Mouse (Mus musculus): ENCODE measurements around the gene Zfp609.

Gene Zfp609

DNA sequence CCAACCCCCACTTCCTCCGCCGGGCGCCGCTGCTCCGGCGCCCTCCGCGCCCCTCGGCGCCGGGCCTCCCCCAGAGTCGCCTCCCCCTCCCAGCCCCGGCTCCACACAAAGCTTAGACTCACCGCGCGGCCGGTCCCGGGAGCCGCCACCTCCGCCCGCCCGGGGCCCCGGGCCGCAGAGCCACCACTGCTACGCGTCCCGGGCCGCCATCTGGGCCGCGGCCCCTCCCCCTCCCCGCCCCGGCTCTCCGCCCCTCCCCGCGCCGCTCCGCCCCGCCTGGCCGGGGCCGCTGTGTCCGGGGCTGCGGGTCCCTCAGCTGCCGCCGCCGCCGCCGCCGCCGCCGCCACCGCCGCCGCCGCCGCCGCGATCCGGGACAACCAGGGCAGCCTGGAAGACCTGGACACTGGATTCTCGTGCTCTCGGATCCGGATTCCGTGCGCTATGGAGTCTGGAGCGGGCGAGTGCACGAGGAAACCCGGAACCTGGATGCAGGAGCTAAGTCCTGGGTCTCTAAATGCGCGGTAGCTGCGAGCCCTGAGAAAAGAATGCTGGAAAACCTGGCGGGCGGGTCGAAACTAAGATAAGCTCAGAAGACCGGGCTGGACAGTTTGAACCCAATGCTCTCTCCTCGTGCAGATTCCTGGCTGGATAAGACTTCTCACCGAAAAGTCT is at the start of gene Zfp609:
Gene Zfp609, minus strand, starts transcription at position 221 of the 672 bp plus-strand sequence.
- peak; percentile 90 for ATAC-seq (ENCODE audit: insufficient number of reproducible peaks, low FRiP score, low TSS enrichment)

DNA sequence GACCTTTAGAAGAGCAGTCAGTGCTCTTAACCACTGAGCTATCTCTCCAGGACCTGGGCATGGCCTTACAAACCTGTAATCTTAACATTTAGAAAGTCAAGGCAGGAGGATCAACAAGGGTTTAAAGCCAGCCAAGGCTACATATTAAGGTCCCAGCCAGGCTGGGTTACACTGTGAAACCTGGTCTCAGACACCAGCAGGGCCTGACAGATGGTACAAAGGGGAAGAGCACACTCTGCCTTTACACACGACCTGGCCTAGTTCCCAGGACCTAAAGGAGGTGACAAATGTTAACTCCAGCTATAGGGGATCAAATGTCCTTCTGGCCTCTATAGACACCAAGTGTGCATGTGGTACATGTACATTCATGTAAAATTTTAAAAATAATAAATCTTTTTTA is 32.3 kb upstream of the Zfp609 start:
- ATAC-seq (ENCODE audit: insufficient number of reproducible peaks, low FRiP score, low TSS enrichment), result no peak; the same call in 1 of the 2 replicates

DNA sequence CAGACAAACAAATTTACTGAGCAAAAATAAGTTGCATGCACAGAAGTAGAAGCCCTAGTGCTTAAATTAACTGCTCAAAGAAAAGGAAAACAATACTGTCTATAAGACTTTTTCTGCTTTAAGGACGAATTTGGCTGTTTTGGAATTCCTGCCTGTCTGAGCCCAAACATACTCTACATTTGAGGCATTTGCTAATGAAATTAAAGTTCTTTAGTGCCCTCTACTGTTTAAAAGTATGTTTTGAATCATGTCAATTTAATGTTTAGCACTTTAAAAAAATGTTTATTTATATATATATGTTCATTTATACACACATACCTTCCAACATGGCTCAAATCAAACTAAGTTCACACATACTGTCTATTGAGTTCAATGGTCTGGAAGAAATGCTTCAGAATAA is 22.8 kb upstream of the Zfp609 start:
- no peak for ATAC-seq (ENCODE audit: insufficient number of reproducible peaks, low FRiP score, low TSS enrichment)

DNA sequence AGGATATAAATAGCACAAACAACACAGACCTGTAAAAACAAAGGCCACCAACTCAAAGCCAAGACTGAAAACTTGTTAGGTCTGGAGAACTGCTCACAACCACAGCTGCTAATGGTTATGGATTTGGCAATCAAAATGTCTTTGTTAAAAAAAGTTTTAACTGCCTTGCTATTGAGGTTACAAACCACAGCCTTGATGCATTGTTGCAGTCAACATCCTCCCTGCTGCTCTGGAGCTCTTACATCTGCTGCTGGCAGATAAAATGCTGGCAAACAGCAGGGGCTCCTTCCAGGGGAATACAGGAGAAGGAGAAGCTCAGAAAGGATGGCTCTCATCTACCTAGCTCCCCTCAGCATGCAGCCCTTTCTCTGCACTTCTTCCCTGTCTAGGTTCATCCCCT is 20.8 kb upstream of the Zfp609 start:
- ATAC-seq (ENCODE audit: insufficient number of reproducible peaks, low FRiP score, low TSS enrichment), result no peak

DNA sequence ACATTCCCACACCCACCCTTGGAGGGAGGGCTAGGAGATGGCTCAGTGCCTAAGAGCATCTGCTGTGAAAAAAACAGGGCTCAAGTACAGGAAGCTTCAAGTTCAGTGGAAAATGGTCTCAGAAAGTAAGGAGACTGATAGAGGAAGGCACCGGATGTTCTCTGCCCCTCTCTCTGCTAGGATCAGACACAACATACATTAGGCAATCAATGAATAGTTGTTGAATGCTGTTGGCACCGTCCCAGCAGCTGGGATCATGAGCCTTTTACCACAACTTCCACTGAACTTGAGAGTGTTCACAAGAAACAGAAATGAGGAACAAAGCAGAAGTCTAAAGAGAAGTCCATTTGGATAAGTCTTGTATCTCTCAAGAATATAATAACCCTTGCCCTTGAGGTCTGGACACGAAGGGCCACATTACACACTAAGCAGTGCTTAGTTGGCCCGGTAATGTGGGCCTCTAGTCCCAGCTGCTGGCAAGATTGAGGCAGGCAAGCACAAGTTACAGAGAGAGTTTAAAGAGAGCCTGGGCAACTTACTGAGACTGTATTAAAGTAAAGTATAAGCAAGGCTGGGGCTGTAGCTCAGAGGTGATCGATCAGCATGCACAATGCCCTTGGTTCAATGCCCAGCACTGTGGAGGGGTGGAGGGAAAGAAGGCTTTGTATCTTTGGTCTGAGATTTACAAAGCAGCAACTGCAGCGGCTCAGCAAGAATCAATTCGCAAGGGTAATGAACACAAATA is 17.2 kb upstream of the Zfp609 start:
- ATAC-seq (ENCODE audit: insufficient number of reproducible peaks, low FRiP score, low TSS enrichment), result no peak

DNA sequence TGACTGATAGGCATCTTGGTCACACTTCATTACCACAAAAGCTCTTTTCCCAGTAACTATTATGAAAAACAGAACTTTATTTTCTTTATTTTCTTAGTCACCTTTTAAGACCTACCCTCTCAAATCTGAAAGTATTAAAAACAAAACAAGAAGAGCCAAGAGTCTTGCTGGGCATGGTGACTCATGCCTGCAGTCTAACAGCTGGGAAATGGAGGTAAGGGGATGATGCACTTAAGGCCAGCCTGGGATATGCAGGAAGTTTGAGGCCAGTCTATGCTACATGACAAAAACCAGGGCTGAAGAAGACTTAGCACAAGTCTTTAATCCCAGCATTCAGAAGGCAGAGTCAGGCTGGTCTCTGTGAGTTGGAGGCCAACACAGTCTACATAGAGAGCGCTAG is 12.5 kb upstream of the Zfp609 start:
- ATAC-seq (ENCODE audit: insufficient number of reproducible peaks, low FRiP score, low TSS enrichment), result no peak

DNA sequence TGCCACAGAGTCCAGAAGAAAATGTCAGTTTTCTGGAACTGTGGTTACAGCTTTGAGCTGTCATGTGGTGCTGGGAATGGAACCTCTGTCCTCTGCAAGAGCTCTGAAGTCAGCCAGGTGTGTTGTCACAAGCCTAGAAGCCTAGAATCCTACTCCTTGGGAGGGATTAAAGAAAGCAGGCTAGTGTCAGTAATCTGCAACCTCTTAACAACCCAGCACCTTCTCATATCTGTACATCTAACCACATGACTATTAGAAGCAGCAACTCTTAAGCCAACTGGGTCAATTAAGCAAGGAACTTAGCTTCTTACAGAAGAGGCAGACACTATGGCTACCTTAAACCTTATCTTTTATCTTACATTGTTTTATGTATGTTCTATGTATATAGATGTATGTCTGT is 9.6 kb upstream of the Zfp609 start:
- no peak for ATAC-seq (ENCODE audit: insufficient number of reproducible peaks, low FRiP score, low TSS enrichment)

DNA sequence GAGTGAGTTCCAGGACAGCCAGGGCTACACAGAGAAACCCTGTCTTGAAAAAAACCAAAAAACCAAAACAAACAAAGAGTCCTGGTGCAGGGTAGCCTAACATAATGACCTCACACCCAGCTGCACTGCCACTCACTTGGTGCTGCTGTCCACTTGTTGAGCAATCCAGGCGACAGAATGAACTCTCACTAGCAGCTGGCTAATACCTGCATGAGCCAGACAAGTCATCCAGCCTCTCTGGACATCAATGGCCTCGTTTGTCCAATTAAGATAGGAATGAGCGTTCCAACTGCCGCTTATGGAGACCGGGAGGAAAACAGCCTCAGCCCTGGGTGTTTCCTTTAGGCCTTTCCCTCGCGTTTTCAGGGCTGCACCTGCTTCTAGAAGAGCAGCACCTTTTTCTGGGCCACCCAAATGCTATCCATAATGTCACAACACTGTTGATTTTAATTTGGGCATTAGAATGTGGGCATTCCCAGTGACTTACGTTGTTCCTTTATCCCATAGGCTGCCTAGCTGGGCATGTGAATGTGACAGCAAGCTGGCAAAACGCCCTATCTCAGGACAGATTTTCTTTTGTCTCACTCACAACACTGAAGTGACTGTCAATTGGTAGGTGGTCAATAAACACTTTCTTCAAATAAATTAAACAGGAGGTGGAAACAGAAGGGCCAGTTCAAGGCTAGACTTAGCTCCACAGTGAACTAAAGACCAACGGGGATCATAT is 7.4 kb upstream of the Zfp609 start:
- ATAC-seq (ENCODE audit: insufficient number of reproducible peaks, low FRiP score, low TSS enrichment), result no peak

DNA sequence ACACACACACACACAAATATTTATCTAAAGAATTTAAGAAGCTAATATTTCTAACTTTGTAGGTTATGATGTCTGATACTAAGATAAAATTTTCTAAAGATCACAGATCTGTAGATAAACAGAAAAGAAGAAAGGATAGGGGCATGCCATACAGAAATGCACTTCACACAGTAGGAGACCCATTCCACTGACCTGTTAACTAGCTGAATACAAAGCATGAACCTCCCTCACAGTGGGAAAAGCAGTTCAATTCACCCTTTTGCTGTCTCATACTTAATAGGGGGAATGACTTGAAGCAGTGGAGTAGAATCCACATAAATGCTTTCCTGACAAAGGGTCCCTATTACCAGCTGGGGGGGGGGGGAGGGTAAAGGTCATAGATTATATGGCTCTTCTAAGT is 6.3 kb upstream of the Zfp609 start:
- ATAC-seq (ENCODE audit: insufficient number of reproducible peaks, low FRiP score, low TSS enrichment), result no peak

DNA sequence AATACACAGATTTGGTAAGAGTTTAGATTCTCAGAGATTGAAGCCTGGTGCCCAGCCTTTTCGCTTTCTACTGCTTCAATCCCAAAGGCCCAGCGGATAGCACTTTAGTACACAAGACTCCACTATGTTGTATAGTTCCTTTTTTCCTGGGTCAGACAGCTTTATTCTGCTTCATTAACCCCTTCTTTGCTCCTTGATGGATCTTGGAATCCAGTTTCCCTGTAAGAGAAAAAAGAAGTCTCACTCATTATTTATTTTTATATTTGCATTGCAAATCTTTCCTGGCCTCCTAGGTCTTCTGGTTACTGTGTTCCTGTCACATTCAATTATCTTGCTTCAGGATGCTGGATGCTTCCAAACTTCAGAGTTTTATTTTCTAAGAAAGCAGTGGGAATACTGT is 5.9 kb upstream of the Zfp609 start:
- ATAC-seq (ENCODE audit: insufficient number of reproducible peaks, low FRiP score, low TSS enrichment), result no peak

DNA sequence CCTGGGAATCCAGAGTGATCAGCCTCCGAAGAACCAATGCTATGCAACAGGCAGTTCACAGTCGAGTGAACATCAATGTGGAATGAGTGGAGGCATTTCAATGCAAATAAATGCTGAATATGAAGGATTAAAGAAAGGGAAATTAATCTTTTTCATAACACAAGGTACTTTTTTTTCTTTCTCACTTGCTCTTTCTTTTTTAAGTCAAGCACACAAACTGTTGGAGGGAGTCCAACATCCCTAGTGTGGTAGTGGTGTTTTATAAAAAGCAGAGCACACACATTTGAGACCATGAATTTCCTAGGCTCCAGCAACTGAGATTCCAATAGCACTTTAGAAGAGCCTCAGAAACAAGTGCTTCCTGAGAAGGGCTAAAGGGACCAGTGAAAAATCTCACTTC is 4.7 kb upstream of the Zfp609 start:
- ATAC-seq (ENCODE audit: insufficient number of reproducible peaks, low FRiP score, low TSS enrichment), result no peak

DNA sequence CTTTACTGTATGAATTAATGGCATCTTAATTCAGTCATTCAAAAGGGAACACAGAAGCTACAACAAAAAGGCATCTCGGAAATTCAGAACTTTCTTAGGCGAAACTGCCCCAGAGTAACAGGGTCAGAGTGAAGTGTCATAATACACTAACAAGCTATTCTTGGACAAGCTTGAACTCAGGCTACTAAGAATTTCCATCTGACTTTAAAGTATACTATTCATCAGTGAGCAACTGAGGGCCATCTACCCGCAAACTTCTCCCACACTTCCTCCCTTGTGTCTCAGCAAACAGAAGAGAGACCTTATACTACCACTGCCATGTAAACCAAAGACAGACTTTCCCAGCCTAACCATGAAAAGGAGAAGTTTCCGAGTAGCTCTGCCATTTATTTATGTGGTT is 3.8 kb upstream of the Zfp609 start:
- no peak for ATAC-seq (ENCODE audit: insufficient number of reproducible peaks, low FRiP score, low TSS enrichment)

DNA sequence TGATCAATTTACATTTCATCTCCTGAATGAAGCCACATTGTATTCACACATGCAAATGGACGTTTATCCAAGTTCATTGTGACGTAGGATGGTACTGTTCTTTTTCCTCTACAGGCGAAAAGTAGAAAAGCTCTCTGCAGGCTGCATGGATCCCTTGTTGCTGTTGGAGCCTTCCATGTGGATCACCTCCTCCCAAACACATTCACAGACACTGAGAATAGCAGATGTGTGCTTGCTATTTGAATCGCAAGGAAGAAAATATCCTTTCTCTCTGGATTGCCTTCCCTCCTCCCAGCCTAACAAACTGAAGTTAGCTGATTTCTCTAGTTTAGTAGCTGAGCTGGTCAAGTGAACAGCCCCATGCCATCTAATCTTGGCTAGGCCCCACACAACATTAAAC is 2.9 kb upstream of the Zfp609 start:
- no peak for ATAC-seq (ENCODE audit: insufficient number of reproducible peaks, low FRiP score, low TSS enrichment)

DNA sequence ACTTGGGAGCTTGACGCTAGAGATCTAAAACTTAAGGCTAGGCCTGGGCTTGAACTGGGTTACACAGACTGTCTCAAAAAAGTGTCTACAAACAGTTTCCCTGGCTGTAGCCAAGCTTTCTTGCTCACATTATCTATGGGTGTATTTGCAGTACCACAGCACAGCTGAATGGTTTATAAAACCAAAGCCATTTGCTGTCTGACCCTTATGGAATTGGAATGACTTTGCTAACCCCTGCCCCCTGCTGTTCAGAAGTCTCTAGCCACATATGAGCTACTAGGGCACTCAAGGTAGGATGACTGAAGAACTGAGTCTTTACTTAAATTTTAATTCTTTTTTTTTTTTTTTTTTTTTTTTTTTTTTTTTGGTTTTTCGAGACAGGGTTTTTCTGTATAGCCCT is 2.0 kb upstream of the Zfp609 start:
- no peak for ATAC-seq (ENCODE audit: insufficient number of reproducible peaks, low FRiP score, low TSS enrichment)

DNA sequence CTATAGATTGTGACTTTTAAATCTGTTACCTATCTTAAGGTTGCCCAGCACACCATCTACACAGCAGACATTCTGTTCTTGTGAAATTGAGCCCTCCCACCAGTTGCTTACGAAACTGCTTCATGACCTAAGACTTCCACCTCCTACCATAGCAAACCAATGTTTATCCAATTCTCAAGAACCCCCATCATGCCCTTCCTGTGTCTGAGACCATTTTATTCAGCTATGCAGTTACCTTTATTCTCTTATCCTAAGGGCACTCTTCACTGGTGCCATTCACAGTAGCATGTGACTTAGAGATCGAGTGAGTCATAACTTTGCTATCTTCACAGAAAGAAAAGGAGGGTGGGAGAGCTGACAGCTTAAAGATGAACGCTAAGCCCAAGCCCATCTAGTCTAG is 1.1 kb upstream of the Zfp609 start:
- ATAC-seq (ENCODE audit: insufficient number of reproducible peaks, low FRiP score, low TSS enrichment), result no peak

DNA sequence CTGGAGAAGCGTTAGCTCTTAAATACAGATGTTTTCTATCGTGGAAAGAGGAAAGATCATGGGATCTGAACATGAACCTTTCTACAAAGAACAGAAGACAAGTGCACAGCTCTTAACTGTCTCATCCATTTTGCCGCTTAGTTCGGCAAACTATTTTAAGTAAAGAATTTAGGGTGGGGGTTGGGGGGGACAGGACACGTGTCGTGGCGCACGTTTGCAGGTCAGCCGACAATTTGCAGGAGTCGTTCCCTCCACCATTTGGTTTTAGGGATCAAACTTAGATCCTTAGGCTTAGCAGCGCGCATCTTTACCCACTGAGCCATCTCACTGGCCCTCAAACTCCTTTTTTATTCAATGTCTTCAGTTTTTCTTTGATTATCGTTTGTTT is 646 bp upstream of the Zfp609 start:
- ATAC-seq (ENCODE audit: insufficient number of reproducible peaks, low FRiP score, low TSS enrichment), result no peak

DNA sequence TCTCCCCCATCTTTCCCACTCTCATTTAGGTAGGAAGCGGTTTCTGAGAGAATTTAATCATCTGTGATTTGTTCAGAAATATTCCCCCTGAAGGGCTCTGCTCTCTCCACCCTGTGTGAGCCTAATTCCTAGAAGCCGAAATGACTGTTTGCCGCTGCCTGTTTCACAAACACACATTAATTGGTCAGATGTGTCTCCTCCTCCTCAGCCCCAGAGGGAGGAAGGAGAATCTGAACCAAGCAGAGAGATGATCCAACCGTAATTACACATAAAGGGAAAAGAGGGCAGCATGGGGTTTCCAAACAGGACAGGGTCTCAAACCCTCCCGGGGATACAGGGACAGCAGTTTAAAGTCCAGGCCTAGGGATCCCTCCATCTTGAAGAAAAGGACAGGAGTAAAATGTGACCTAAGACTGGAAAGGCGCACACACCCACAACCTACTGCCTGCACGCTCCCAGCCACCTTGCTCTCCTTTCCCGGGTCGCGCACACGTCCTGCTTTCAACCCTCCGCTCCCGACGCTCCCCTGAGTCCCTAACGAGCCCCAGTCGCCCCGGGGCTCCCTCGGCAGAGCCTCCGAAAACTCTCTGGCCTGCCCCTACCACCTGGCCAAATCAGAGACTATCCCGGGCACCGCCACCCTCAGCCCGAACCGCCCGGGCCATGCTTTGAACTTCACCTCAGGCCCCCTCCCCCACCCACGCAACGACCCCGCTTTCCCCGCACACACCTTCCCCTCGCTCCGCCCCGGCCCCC is 598 bp downstream of the Zfp609 start:
- ATAC-seq (ENCODE audit: insufficient number of reproducible peaks, low FRiP score, low TSS enrichment), result peak; percentile 36; the same call in 1 of the 2 replicates

DNA sequence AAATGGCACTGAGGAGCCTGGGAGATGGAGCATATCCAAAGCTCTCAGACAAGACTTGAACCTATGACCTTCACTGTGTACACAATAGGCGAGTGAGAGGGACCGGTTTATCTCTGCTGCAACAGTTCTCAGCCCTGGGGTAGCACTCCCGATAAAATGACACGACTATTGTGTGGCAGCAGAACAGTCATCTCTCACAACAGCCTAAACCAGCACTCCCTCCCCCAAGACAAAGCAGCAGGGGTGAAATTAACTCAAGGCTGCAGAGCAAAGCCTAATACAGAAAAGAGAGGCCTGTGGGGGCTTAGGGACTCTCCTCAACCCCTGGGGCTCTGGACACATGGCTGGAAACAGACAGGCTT is 1.2 kb downstream of the Zfp609 start:
- no peak for ATAC-seq (ENCODE audit: insufficient number of reproducible peaks, low FRiP score, low TSS enrichment)

DNA sequence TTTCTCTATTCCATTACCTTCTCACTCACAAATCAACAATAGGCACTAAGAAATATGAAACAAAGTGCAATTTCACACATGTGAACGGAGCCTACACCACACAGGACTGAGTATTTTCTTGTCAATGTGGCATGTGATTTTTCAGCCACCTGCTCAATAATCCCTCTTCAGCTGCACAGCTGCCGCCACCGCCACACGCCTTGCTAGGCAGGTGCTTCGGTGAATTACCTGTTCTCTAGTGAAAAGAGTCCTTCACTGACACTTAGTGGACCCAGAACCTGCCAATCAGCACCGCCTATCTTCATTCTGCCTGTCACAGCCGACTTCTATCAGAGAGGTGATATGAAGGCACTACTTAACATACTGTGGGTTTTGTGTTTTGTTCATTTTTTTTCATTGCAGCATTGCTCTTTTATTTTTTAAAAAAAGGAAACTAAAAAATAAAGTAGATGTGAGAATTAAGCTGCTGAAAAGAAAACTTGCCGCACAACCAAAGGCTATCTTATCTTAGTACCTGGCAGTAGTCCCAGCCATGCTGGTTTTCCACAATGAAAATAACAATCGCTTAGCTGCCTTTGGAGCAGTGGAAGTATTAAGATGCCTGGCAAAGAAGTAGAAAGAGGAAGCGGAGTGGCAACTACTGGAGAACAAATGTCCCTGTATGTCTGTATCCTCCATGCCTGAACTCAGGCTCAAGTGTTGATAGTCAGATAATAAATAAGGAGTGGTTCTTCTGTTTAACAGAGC is 3.5 kb downstream of the Zfp609 start:
- ATAC-seq (ENCODE audit: insufficient number of reproducible peaks, low FRiP score, low TSS enrichment), result no peak

DNA sequence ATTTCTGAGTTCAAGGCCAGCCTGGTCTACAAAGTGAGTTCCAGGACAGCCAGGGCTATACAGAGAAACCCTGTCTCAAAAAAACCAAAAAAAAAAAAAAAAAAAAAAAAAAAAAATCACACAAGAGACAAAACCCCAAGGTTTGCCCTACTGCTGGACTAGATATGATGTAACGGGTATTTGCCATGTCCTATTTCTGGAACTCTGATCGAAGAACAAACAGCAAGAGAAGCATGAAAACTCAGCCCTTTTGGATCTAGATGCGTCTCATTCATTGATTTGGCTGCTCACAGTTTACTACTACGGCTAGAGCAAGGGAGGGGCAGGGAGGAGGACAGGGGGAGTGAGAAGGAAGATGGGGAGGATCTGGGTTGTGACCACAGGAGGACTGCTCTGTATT is 5.4 kb downstream of the Zfp609 start:
- no peak for ATAC-seq (ENCODE audit: insufficient number of reproducible peaks, low FRiP score, low TSS enrichment)
